Mouse (Mus musculus) MEL (cell line): ENCODE results near the gene Upk3b.

Source experiments
- CHD1 ChIP-seq: IDR thresholded peaks from 2 replicates; pipeline ENCODE4 v1.6.1; 2012; ENCODE audit warnings: low read depth, mild to moderate bottlenecking, inconsistent platforms, low read length, improper control_type of control experiment
- CTCF ChIP-seq, 3 experiments: IDR thresholded peaks in 2 of 3; conservative IDR thresholded peaks in 1 of 3; 2 replicates each; pipeline ENCODE4 v1.5.1; 2011 to 2012; ENCODE audit warnings: low read length in 3 of 3, low read depth in 2 of 3, mild to moderate bottlenecking in 2 of 3, improper control_type of control experiment in 1 of 3, inconsistent platforms in 1 of 3, mixed read lengths in 1 of 3, moderate library complexity in 1 of 3; ENCODE audit not compliant: control insufficient read depth in 1 of 3, insufficient read depth in 1 of 3, poor library complexity in 1 of 3, severe bottlenecking in 1 of 3
- EP300 ChIP-seq, 2 experiments: IDR thresholded peaks; 2 replicates each; pipeline ENCODE4 v1.6.1; 2011; ENCODE audit warnings: improper control_type of control experiment in 2 of 2, low read length in 2 of 2, low read depth in 1 of 2, mild to moderate bottlenecking in 1 of 2
- POLR2A ChIP-seq, 2 experiments: IDR thresholded peaks; 2 replicates each; pipeline ENCODE4 v1.6.1; 2011 to 2012; ENCODE audit warnings: low read length in 2 of 2, mild to moderate bottlenecking in 2 of 2, control low read depth in 1 of 2, improper control_type of control experiment in 1 of 2, low read depth in 1 of 2, moderate library complexity in 1 of 2; ENCODE audit not compliant: control insufficient read depth in 1 of 2, insufficient read depth in 1 of 2, poor library complexity in 1 of 2
- ZC3H11A ChIP-seq: IDR thresholded peaks from 2 replicates; pipeline ENCODE4 v1.6.1; 2012; ENCODE audit warnings: low read depth, mild to moderate bottlenecking, inconsistent platforms, low read length, improper control_type of control experiment
- ZNF384 ChIP-seq: IDR thresholded peaks from 2 replicates; pipeline ENCODE4 v1.6.1; 2012; ENCODE audit warnings: low read depth, mild to moderate bottlenecking, inconsistent platforms, low read length, improper control_type of control experiment

DNA sequence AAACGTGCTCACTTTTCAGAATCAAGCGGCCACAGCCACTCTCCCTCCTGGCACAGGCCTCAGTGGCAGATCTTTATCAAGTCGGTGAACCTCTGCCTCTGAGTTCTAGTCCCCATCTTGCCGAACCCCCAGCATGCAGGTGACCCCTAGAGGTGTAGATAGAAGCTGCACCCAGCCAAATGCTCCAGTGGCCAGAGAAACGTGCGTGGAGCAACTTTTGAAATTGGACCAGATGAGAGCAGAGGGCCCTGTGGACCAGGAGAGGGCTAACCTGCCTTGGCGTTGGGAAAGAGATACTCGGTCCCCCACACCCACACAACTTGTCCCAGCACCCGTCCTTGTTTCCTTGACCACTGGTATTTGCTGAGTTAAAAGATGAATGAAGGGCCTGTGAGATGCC is 7.1 kb downstream of the Upk3b start:
- no peak for TF ChIP-seq ZNF384
- TF ChIP-seq CHD1 = no peak
- TF ChIP-seq EP300 (IDR thresholded peaks at IDR 0.05; ENCODE audit: low read depth in 1 of 2, low read length in 2 of 2) = no peak
- TF ChIP-seq CTCF (IDR thresholded peaks at IDR 0.05 in 2 of 3, conservative IDR thresholded peaks at IDR 0.05 in 1 of 3; ENCODE audit: control insufficient read depth in 1 of 3, insufficient read depth in 1 of 3, low read depth in 2 of 3, low read length in 3 of 3, poor library complexity in 1 of 3, severe bottlenecking in 1 of 3) = peak; percentile 53 to 72 (median 68)
- no peak for TF ChIP-seq POLR2A (IDR thresholded peaks at IDR 0.05; ENCODE audit: control insufficient read depth in 1 of 2, insufficient read depth in 1 of 2, low read depth in 1 of 2, low read length in 2 of 2, poor library complexity in 1 of 2)
- peak; percentile 28 for TF ChIP-seq ZC3H11A
